Mouse (Mus musculus) c-Kit-negative CD71-positive TER-119-positive erythroid progenitor cells, embryonic 14.5 days (primary cell): ENCODE measurements around the gene Nr1h4.
"Not testable (repeated sequence)": the region's sequence is repeated elsewhere in the genome, so short reads cannot be mapped to it uniquely, and the experiment has no call there.

Source experiments
- DNase-seq: peaks from one replicate; pipeline ENCODE4 v3.0.0-alpha.2; 2013; ENCODE audit warnings: low read depth, low spot score

The Nr1h4 gene

DNA sequence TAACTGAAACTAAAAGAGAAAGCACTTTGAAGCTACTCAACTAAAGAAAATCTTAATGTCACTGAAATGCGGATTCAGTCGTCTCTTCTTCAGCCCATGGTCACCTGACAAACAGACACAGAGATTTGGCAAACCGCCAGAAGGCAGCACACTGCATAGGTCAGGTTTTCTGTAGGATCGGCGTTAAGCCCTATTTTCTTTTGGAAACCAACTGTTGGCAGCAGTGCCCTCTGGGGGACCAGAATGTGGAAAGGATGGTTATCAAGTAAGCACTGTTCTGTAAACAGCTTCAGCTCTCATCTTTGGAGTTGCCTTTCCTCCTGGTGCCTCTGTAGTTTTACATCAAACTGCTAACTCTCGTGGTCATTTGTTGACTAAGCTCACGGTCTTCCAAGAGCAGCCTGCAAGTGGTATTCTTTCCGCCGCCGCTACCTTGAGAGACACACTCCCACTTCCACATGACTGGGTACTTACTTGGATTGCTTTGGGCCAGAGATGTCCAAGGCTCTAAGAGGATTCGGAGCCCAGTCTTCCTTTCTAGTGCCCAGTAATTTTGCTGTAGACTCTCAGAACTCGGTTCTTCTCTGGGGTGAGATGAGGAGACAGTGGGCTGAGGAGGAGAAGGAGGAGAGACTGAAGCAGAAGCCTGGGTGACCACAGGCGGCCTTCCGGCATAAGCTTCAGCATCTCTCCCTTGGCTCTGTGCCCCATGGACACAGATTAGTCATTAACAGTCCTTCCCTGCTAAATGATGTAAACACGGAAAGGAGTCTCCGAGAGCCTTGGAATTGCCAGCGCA is at the start of gene Nr1h4:
Nr1h4 (minus strand) TSS at position 657 of the 799 bp plus-strand sequence.
- no peak for DNase-seq

DNA sequence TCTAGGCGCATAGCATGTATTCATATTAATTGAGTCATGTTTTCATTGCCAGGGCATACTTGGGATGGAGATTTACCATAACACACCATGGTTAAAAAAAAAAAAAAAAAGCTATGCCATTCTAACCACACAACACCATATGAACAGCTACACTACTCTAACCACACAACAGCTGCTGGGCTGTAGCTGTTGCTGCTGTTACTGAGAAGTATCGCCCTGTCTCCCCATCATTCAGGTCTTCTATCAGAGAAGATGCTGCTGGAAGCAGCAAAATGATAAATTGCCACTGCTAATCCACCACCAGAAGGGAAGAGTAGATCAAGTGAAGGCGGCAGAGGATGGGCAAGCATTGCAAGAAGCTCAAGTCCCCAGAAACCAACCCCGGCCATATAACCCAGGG is 45.4 kb upstream of the Nr1h4 start:
- no peak for DNase-seq

DNA sequence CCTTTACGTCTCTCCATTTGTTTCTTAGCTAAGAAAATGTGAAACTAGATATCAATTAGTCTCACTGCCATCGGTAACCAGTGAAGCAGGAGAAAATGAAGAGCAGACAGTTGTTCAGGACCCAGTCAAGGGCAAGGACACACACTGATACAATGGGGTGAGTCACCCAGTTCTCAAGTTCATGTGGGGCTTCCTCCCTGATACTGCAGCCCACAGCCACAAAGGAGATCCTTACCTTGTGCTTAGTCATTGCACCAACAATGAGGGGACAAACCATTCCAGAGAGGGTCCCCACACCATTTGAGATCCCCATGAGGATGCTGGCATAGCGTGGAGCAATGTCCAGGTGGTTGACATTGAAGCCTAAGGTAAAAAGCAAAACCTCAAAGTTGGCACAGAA is 44.3 kb upstream of the Nr1h4 start:
- DNase-seq: no peak

DNA sequence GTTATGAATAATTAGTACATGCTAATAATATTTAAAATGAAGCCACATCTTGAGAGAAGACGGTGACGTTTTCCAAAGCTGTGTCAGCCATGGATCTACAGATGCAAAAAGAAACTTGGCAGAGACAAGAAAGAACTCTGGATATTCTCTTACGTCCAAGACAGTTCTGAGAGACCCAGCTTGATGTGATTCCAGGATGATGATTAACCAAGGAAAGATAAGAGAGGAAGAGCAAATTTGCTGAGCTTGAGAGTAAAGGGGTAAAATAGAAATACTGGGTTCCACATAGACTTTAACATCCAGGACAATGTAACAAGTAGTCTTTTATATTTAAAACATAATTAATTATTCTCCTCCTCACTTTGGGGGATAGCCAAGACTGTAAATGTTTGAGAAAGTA is 40.0 kb upstream of the Nr1h4 start:
- DNase-seq: no peak

DNA sequence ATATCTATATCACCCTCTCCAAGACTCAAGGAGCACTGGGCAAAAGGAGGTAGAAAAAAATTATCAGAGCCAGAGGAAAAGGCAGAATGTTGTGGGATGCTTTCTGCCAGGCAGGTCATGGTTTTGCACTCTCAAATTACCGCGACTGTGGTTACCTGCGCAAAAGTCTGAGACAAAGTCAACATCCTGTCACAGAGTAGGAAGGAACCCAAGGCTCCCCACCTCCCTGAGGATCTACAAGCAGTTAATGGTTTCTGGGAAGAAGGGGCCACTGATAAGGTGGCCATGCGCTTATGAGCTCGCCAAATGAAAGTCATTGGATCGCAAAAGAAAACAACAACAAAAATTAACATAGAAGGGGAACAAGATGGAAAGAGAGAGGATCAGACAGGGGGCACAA is 39.6 kb upstream of the Nr1h4 start:
- no peak for DNase-seq

DNA sequence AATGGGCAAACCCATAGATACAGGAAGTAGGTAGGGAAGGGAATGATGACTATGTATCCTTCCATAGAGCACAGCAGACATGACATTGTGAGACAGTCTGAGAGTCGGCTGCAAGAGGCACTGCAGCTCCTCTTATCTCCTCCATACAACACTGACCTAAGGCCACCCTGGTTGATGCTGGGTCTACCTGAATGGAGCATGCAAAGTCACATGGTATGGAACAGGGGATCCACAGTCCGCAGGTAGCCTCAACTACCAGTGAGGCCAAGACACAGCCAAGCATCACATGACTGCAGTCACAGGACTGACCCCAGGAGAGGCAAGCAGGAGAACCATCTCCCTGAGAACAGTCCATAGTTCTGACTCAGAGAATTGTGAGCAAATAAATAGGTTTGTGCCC is 34.0 kb upstream of the Nr1h4 start:
- DNase-seq: no peak

DNA sequence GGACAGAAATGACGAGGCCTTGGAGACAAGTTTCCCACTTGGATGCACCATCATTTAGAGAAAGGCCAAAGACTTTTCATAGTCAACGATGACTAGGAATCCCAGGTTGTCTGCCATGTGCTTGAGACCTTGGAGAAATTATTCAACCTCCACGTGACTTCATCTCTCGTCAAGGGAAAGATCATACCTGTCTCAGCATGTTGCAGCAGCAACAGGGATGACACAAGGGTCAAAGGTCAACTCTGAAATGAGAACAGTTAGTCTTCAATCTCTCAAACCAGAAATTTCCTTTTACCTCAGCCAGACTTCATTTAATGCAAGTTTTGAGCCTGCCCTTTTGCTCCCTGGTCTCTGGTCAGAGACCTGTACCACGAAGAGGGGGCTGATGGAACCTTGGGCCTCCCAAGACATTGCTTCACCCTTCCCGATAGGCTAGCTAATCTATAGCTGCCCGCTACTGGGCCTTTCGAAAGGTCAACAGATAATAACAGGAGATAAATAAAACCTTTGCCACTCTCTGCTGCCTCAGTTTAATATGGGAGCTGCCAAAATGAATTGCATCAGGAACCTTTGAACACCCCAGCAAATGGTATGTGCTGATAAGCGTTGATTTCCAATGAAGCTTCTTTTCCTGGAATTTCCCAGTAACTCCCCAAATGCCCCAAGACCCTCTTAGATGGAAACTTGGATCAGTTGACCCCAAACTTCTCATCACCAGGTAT is 32.1 kb upstream of the Nr1h4 start:
- no peak for DNase-seq

DNA sequence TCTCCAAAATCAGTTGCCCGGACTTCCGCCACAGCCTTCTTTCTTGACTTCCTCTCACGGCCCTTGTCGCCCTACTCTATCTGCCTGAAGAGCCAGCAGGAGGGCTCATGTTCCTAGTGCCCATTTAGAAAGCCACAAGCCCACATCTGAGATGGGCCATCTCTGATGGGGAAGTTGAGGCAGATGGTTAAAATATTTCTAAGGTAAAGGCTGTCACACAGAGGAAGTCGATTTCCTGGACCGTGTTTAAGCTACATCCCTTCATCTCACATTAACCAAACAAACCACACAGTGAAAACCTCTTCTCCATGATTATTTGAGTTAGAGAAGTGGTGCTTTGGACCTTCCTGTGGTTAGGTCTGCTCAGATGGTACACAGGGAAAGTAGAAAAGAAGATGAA is 28.7 kb upstream of the Nr1h4 start:
- DNase-seq: no peak

DNA sequence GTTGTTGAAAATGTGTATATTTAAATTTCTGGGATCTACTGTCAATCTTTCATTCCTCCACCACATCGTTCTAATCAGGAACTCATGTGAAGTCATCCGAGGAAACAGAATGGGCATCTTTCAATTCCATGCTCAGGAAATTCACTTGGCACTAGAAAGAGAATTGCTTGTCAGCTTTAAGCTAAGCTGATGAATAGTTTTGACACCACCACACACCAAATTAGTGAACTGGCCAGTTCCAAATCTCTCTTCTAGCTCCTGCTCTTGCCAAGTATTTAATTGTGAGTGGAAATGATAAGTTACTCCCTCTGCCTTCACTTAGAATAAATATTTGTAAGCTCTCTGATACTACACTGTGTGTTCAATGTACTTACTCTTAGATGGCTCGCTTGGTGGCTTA is 26.0 kb upstream of the Nr1h4 start:
- DNase-seq: no peak

DNA sequence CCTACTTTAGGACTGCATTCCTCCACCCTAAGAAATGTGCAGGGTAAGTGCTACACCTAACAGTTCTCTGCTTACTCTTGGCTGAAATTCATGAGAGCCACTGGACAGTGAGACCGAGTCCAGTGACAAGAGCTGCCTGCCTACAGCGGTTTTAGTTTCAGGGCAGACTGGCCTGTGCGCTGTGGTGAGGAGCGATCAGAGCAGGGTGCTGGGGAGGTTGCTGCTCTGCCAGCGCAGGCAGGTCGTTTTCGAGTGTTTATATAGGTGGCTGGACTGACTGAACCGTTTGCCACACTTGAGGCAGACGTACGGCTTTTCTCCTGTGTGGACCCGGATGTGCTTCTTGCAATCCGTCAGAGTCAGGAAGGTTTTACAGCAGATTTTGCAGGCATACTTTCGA is 21.5 kb upstream of the Nr1h4 start:
- not testable (repeated sequence) for DNase-seq

DNA sequence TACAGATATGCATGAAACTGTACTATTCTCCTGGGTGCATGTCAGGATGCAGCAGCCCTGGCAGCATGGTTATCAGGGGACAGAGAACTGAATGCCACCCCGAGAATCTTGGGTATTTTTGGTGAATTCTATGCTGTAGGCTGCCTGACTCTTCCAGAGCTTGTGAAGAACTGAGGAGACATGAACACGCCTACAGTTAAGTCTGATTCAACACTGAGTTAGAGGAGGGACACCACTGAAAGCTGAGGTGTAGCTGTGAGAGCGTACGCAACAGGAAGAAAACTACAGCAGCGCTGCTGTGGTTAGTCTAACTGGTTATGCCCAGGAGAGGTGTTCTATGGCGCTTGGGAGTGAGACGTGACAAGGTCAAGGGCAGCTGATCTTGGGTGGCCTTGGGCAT is 20.5 kb upstream of the Nr1h4 start:
- not testable (repeated sequence) for DNase-seq

DNA sequence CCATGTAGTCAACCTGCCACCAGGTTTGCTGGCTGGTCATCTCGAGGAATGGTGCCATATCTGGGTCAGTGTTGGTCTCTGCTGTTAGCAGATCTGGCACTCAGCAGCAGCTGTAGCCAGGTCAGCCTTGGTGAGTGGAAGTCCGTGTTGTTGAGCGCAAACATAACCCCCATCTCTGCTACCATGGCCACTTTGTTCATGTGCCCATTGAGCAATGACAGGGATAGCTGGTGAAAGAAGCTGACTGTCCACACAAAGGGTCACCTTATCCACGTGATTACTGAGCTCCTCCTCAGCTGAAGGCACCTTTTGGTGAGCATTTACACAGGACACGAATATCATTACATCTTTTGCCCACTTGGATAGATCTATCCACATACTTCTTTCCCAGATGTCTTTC is 19.6 kb upstream of the Nr1h4 start:
- DNase-seq: no peak

DNA sequence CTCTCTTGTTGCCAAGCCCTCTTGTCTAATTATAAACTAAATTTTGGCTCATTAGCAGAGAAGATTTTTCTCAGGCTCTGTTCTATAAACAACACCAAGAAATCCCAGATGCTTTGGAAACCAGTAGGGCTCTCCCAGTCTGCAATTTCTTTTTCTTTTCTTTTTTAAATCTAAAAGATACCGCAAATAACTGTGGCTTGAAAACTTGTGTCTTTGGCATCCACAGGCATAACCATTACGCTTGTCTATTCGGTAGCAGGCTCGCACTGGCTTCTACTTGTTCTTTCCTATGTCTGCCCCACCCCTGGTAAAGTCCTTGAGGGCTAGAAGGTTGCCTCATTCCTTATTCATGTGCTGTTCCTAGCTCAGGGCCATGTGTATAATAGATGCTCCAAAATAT is 18.3 kb upstream of the Nr1h4 start:
- no peak for DNase-seq

DNA sequence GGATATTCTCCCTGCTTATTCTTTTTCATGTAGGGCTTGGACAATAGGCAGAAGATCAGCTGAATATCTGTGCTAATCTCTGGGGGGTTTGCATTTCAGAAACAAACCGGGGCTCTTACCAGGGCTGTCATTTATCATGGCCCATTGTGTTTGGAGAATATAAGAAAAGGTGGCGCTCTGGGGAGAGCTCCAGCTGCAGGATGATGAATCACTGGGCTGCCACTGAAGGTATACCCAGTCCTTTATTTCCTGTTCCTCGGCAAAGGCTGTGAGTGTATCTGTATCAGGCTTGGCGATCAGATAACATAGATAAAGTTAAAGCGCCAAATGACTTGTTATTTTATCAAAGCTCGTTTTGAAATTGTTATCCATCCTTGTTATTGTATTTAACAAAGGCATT is 14.6 kb upstream of the Nr1h4 start:
- no peak for DNase-seq

DNA sequence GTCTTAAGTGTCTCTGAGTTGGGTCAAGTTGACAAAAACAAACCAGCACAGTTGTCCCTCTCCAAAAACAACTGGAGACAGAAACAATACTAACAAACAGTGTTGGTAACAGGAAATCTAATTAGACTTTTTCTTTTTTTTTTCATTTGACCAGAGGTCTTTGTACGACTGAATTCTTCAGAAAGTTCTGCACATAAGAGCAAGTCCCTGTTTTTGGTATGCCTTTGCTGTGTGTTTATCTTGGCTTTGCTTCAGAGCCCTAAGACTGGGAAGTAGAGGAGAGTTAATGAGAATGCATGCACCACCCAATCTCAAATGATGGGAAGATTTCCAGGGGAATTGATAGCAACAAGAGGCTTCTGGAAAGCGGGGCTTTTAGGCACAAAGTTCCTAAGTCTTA is 13.6 kb upstream of the Nr1h4 start:
- DNase-seq: no peak

DNA sequence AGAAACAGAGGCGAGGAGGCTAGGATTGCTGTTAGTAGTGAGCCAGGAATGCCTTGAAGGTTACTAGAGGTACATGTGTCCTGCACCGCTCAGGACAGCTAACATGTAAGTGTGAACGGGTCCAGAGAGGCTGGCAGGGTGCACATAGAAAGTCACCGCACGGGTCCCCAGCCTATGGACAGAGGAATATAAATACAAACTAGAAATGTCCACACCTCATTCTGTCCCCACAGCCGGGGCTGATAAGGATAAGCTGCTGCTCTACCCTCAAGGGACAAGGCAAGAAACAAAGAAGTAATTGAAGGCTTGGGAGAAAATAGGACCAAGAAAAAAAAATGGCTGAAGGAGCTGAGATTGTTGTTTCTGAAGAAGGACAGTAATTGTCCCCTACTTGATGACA is 10.5 kb upstream of the Nr1h4 start:
- DNase-seq: no peak

DNA sequence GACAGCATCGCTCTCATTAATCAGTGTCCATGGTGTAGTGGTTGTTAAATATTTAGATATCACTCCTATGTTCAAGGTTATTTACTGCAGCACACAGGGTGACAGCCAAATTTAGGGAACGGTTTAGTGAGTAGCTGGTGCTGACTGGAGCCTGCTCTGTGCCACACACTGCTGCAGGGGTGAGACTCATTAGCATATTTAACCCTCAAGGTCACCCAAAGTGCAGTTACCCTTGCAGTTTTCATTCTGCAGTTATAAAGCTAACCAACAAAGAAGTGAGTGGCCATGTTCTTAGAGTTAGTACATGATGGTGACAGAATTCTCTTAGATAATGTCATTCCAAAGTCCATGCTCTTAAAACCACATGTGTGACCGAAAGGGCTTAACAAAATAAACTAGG is 8.9 kb upstream of the Nr1h4 start:
- DNase-seq: no peak

DNA sequence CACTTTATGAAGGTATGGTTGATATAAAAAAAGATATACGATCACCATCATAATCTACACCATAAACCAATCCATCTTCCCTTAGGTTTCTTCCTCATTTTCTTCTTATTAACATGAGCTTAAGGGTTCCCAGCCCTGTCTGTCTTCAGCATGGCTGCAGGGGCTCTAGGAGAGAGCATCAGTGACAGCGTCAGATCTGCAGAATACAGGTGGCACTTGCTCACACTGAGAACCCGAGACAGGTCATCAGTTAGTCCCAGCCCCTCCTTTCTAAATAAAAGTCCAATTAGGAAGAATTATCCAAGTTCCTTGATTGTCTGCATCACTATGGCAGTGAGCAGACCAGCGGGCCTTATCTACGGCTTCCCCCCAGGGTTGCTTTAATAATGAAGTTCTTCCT is 934 bp downstream of the Nr1h4 start:
- DNase-seq: no peak

DNA sequence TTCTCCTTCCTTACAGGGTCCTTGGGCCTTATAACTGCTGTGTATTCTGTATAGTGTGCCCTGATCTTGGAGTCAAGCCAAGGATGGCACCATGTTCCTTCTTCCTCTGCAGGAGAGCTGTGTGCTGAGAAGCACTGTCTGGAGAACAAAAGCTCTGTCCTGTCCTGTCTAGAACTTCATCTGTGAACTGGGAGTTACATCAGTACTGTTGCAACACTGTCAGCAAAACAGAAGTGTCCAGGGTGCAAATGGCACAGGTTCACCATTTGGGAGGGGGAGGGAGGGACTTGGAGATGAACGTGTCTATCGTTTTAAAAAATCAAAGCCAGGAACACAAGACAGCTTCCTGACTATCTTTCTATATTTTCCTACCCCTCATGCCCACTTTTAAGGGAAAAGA is 1.4 kb downstream of the Nr1h4 start:
- no peak for DNase-seq

DNA sequence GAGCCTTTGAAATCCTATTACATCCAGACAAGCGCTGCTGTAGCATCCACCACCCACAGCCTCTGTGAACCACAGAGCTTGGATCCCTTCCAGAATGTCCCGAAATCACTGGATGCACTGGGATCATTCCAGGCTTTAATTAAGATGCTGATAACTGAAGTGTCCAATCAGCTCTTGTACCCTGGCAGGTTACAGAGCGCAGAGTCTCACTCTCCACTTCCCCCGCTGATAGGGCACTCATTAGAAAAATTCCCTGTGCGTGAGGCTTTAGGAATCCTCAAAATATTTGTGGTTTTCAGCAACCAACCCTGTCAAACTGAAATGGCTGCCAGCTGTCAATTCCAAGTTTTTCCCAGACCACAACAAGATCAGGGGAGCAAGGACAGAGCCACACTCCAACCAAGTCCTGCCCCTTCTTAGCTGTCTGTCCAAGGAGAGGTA is 2.2 kb downstream of the Nr1h4 start:
- DNase-seq: no peak

DNA sequence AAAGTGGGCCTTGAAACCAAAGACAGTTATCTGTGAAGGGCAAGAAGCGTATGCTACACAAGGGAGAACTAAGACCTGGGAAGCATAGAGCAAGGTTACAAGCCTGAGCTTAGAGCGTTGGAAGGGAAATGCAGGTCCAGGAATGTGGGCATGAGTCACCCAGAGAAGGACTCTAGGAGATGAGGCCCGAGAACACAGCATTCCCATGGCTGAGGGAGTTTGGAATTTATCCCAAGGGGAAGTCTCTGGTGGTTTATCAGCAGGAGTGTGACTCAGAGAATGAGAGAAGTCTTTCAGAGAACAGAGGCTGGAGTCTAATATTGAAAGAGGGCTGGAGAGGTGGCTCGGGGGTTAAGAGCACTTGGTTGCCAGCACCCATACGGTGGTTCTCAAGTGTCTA is 6.3 kb downstream of the Nr1h4 start:
- DNase-seq: no peak

DNA sequence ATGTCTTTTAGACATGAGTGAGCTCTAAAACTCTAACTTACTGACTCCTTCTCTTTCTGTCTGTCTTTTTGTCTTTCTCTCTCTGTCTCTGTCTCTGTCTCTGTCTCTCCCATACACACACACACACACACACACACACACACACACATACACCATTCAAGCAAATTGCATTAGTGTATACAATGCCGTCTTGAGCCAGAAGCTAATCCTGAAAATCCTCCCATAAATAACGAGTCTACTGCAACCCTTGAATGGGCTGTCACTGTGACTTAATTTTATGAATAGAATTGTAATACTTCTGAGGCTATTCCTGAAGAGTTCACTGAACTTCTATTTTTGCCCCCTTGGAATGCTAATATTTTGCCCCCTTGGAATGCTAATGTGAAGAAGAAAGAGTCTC is 7.6 kb downstream of the Nr1h4 start:
- no peak for DNase-seq

DNA sequence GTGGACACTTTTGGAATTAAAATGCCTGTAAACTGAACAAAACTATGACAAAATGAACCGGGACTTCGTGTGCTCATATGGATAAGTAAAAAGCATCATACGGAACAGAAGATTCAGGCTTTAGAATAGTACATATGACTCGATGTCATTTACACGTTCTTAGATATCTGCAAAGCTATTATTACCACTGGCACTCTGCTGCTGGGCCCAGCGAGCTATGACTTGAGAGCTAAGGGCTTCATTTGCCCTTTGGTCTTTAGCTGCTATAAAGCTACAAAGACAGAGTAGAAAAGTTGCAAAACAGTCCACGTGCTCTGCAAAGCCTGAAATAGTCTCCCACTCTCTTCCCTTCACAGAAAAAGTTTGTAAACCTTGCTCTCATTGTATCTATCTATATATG is 10.9 kb downstream of the Nr1h4 start:
- no peak for DNase-seq
